Mouse (Mus musculus) neural tube, embryonic 13.5 days (tissue): ENCODE measurements around the gene Dnaaf2. TPM values are rescaled to one million over a fixed set of nuclear protein-coding genes. Genes with fewer than 3 reads are reported as not detected.

Experiments
- ATAC-seq: fragments of 200-750 bp; cut with Nextera tagmentation; 2 replicates; pipeline ENCODE4 v1.8.0; 2017; ENCODE audit warnings: low read depth, mild to moderate bottlenecking, moderate TSS enrichment, moderate library complexity
- H3K27ac ChIP-seq: fragments of 300-500 bp; sonication (generic); replicated peaks from 2 replicates; pipeline ENCODE4 v1.5.1; 2015; ENCODE audit warnings: moderate library complexity, mild to moderate bottlenecking, inconsistent platforms
- H3K27me3 ChIP-seq: fragments of 300-500 bp; sonication (generic); 2 replicates; pipeline ENCODE4 v1.6.1; 2015; ENCODE audit warnings: mild to moderate bottlenecking, inconsistent platforms
- H3K36me3 ChIP-seq: fragments of 300-500 bp; sonication (generic); 2 replicates; pipeline ENCODE4 v1.6.1; 2015; ENCODE audit warnings: mild to moderate bottlenecking, inconsistent platforms
- H3K4me1 ChIP-seq: fragments of 300-500 bp; sonication (generic); replicated peaks from 2 replicates; pipeline ENCODE4 v1.6.1; 2015; ENCODE audit warnings: inconsistent platforms
- H3K4me2 ChIP-seq: fragments of 300-500 bp; sonication (generic); 2 replicates; pipeline ENCODE4 v1.6.1; 2015; ENCODE audit warnings: inconsistent platforms, mild to moderate bottlenecking, moderate library complexity
- H3K4me3 ChIP-seq: fragments of 300-500 bp; sonication (generic); 2 replicates; pipeline ENCODE4 v1.5.1; 2015; ENCODE audit warnings: mild to moderate bottlenecking, inconsistent platforms
- H3K9ac ChIP-seq: fragments of 300-500 bp; sonication (generic); 2 replicates; pipeline ENCODE4 v1.6.1; 2015; ENCODE audit warnings: moderate library complexity, mild to moderate bottlenecking, inconsistent platforms
- H3K9me3 ChIP-seq: fragments of 300-500 bp; sonication (generic); 2 replicates; pipeline ENCODE4 v1.6.1; 2016; ENCODE audit warnings: inconsistent platforms
- WGBS: fragments of 180-500 bp; shearing (Covaris S2); methylation state at CpG from one replicate; pipeline ENCODE4 v1.1.7; 2015; 5-methylcytosine and 5-hydroxymethylcytosine counted together
- microRNA-seq: library from miRNA; unstranded; fragments of <30 nt; microRNA quantifications from one replicate; pipeline ENCODE4, GENCODE M21; 2016
- polyA plus RNA-seq: library from polyadenylated mRNA; unstranded; fragments of >200 nt; fragmentation: Nextera tagmentation; extraction: Ambion mirVana; gene quantifications from 2 replicates; pipeline ENCODE4 v1.2.1, GENCODE M21; 2015

Dnaaf2 gene
- polyA plus RNA-seq, 1 experiment from 2014 or later = 7.0 TPM

DNA sequence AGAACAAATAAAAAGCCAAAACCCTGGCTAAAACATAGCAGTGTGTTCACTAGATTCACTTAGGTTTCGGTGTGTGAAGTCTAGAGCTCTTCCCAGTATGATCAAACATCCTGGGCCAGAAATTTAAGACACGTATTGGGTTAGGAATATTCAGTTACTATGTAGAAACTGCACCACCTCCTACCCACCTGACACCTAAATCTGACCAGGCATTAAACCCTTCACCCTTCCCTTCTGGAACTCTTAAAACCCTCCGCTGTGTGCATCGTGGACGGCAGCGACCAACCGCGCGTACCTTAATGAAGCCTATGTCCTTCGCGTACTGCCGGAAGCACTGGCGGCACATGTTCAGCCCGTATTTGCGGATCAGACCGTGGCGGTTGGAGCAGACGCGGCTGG is 39.9 kb downstream of the Dnaaf2 start:
- ATAC-seq = no peak
- Histone ChIP-seq H3K4me1 (peaks cover 13% of the 10 kb centered on the region), H3K36me3 (peaks cover 21% of the 10 kb centered on the region), H3K27ac (peak overlapping the region; percentile 96), H3K27me3 (no peaks in the 10 kb centered on the region), H3K4me2 (peak overlapping the region; percentile 74), H3K9me3 (no peaks in the 10 kb centered on the region), H3K9ac (peak overlapping the region; percentile 89), H3K4me3 (peak overlapping the region; percentile 73)
- WGBS = 1% methylated on average over 19 of the region's 19 CpGs

DNA sequence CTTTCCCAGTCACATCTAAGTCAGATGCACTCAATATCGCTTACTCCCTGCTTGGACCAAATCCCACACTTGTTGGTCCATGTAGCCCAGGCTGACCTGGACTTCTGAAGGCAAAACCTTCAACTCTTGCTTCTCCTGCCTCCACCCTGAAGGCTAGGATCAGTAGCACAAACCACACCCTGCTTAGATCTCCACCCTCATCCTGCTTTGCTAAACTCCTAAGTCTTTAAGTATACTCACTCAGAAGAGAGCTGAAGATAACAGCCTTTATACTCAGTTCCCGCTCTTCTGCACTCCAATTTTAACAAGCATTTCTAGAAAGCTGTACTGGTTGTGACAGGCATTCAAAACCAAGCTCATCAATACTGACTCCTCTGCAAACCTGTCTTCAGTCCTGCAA is 41.1 kb downstream of the Dnaaf2 start:
- H3K27ac ChIP-seq = no peak overlapping the region
- H3K4me3 ChIP-seq = no peak overlapping the region
- peaks cover 21% of the 10 kb centered on the region for H3K36me3 ChIP-seq
- H3K9ac ChIP-seq = no peak overlapping the region
- ATAC-seq = no peak
- no peaks in the 10 kb centered on the region for H3K27me3 ChIP-seq
- peaks cover 13% of the 10 kb centered on the region for H3K4me1 ChIP-seq
- H3K9me3 ChIP-seq = no peaks in the 10 kb centered on the region
- 95% methylated on average over 2 of the region's 2 CpGs for WGBS
- no peak overlapping the region; the same call in 1 of the 2 replicates for H3K4me2 ChIP-seq

DNA sequence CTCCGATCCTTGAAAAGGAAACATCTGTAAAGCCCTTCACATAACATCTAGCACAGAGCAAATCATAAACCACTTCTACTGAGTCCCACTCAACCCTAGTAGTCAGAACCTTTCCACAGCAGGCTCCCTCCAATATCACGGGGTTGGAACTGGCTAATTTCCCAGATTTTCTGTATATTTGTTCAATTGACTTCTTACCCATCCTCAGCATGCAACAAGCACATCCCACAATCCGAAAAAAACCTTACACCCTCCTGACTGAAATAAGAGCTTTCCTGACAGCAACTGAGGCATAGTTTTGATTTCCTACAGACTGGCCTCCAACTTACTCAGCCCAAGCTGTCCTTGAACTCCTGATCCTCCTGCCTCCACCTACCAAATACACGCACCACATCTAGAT is 41.8 kb downstream of the Dnaaf2 start:
- Histone ChIP-seq H3K9ac (no peak overlapping the region), H3K9me3 (no peaks in the 10 kb centered on the region), H3K36me3 (peaks cover 21% of the 10 kb centered on the region), H3K27ac (no peak overlapping the region), H3K27me3 (no peaks in the 10 kb centered on the region), H3K4me2 (no peak overlapping the region), H3K4me1 (peaks cover 13% of the 10 kb centered on the region), H3K4me3 (no peak overlapping the region)
- 84% methylated on average over 4 of the region's 4 CpGs for WGBS
- no peak for ATAC-seq

DNA sequence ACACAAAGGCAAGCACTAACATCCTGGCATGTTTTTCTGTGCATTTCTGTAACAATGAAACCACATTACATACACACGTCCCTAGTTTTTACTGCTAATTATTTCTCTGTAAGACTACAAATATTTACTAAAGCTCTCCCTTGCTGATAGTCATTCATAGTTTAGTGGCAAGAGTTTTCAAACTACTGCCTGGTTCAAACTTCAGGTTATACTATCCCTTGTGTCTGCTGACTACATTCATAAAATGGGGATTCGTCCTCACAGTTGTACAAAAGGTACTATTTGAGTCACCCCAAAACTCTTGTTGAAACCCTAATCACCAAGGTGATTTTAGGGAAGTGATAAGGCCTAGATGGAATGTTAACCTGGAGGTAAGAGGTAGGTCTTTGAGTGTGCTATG is 42.3 kb downstream of the Dnaaf2 start:
- Histone ChIP-seq H3K27me3 (no peaks in the 10 kb centered on the region), H3K4me2 (no peak overlapping the region), H3K27ac (no peak overlapping the region), H3K9me3 (no peaks in the 10 kb centered on the region), H3K4me3 (no peak overlapping the region), H3K4me1 (peaks cover 13% of the 10 kb centered on the region), H3K9ac (no peak overlapping the region), H3K36me3 (peaks cover 21% of the 10 kb centered on the region)
- ATAC-seq = no peak
- WGBS = 84% methylated on average over 2 of the region's 2 CpGs

DNA sequence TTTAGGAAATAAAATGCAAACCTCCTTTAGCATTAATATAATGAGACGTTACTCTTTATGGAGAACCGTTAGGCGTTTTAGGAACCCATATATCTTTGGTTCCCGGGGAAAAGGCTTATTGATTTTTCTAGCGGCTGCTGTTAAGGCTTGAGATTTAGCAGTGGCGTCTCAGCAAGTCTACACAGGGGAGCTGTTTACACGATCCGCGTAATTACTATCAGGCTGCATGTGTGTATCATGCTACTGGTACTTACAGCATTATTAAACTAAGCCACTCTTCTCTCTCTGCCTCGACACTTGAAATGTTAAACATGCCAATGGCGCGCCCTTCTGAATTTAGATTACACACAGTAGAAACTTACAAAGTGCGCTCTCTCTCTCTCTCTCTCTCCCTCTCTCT is 48.2 kb downstream of the Dnaaf2 start:
- peak overlapping the region; percentile 24 for H3K4me2 ChIP-seq
- H3K36me3 ChIP-seq = no peaks in the 10 kb centered on the region
- H3K27me3 ChIP-seq = no peaks in the 10 kb centered on the region
- WGBS = 52% methylated on average over 13 of the region's 13 CpGs
- no peak overlapping the region for H3K4me3 ChIP-seq
- peaks cover 21% of the 10 kb centered on the region for H3K4me1 ChIP-seq
- H3K27ac ChIP-seq = peak overlapping the region; percentile 72
- H3K9ac ChIP-seq = no peak overlapping the region
- H3K9me3 ChIP-seq = no peaks in the 10 kb centered on the region
- peak; percentile 86 for ATAC-seq

DNA sequence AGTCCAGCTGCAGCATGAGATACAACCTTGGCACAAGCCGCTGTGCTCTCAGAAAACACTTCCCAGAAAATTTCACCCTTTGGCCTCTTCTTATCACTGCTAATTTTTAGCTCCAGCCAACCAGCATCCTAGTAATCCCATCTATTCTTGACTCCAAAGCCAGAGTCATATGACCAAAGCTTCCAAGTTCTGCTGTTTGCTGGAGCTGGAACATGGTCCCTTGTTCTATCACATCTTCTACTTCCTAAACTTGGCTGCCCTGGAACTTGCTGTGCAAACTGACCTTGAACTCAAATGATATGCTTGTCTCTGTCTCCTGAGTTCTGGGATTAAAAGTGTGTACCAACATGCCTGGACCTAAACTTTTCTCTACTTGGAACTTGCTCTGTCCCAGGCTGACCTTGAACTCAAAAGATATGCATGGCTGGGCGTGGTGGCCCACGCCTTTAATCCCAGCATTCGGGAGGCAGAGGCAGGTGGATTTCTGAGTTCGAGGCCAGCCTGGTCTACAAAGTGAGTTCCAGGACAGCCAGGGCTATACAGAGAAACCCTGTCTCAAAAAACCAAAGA is 51.0 kb downstream of the Dnaaf2 start:
- 91% methylated on average over 5 of the region's 5 CpGs for WGBS
- H3K9me3 ChIP-seq = no peaks in the 10 kb centered on the region

DNA sequence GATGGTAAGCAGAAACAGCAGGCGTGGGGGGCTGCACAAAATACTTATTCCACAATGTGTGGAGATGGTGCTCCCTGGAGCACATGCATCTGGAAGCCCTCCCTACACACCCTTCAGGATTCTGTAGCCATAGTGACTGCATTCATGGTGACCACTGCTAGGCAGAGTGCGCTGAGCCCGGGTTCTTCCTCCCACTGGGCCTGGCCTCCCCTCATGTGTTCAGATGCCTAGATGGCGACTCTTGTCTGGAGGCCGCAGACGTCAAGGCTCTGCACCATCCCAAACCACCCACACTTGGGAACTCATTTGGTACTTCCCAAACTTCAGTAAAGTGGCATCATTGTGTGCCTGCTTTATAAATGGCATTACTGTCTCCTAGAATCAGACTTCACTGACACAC is 54.8 kb downstream of the Dnaaf2 start:
- Histone ChIP-seq H3K9ac (no peak overlapping the region), H3K4me3 (no peak overlapping the region), H3K4me2 (no peak overlapping the region), H3K4me1 (peaks cover 5% of the 10 kb centered on the region), H3K9me3 (no peaks in the 10 kb centered on the region), H3K27ac (no peak overlapping the region), H3K36me3 (no peaks in the 10 kb centered on the region), H3K27me3 (no peaks in the 10 kb centered on the region)
- ATAC-seq = no peak
- WGBS = 71% methylated on average over 6 of the region's 6 CpGs

More for the DNA sequence above, 51.0 kb downstream of the Dnaaf2 start:
- no peak for ATAC-seq
- Histone ChIP-seq H3K4me3 (no peak overlapping the region), H3K4me2 (no peak overlapping the region), H3K27me3 (no peaks in the 10 kb centered on the region), H3K4me1 (peaks cover 21% of the 10 kb centered on the region), H3K27ac (no peak overlapping the region), H3K9ac (no peak overlapping the region), H3K36me3 (no peaks in the 10 kb centered on the region)

DNA sequence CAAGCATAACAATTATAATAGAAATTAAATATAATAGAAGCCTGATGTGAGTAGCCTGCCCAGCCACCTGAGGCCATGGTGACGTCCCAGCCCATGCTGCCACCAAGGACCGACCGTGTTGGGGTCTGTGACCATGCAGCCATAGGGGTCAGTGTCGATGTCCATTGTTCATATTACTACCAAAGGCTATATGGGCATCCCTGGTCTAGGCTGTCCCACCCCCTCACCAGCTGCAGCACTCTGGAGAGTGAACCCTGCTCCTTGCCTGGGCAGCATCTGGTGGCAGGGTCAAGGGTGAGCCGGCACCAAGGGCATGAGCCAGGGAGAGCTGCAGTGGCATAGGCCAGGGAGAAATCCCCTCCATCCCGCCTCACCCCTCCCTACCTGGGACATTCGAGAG is 58.4 kb downstream of the Dnaaf2 start:
- ATAC-seq = no peak
- H3K27me3 ChIP-seq = no peaks in the 10 kb centered on the region
- no peak overlapping the region for H3K4me2 ChIP-seq
- no peaks in the 10 kb centered on the region for H3K36me3 ChIP-seq
- no peak overlapping the region for H3K4me3 ChIP-seq
- no peaks in the 10 kb centered on the region for H3K9me3 ChIP-seq
- WGBS = 90% methylated on average over 7 of the region's 7 CpGs
- no peaks in the 10 kb centered on the region for H3K4me1 ChIP-seq
- no peak overlapping the region for H3K27ac ChIP-seq
- H3K9ac ChIP-seq = no peak overlapping the region

DNA sequence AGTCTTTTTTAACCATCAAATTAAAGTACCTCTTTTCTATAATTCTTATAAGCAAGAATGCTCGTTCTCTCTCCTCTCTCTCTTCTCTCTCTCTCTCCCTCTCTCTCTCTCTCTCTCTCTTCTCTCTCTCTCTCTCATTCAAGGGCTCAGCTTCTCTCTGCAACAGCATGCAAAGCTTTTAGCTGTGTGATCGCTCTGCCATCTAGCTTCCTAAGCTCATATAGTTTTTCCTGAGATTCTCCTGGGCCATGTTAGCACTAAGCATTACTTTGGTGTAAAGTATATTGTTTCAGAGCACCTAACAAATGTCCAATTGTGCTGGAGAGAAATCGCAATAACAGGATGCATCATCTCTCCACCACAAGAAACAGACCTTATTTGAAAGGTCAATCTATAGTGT is 59.0 kb downstream of the Dnaaf2 start:
- Histone ChIP-seq H3K9me3 (no peaks in the 10 kb centered on the region), H3K4me3 (no peak overlapping the region), H3K27me3 (no peaks in the 10 kb centered on the region), H3K36me3 (no peaks in the 10 kb centered on the region), H3K4me1 (no peaks in the 10 kb centered on the region), H3K4me2 (no peak overlapping the region), H3K27ac (no peak overlapping the region), H3K9ac (no peak overlapping the region)
- no peak for ATAC-seq
- 95% methylated on average over 3 of the region's 3 CpGs for WGBS

Small RNA genes lying within 50 kb of the gene (microRNA-seq; reads per million reads assigned to microRNA genes)
- gene Gm47287 (not detected), gene Gm47295 (not detected)

Other genes with a start within 250 kb of the Dnaaf2 start
- gene Rps29, start 39.2 kb downstream of the Dnaaf2 start, polyA plus RNA-seq = 1,017 and 1,154 TPM in 2 replicates
- gene Lrr1, start 29.6 kb downstream of the Dnaaf2 start, polyA plus RNA-seq = 5.1 and 6.0 TPM in 2 replicates
- 422 and 474 TPM in 2 replicates for gene Rpl36al, start 14.3 kb downstream of the Dnaaf2 start, polyA plus RNA-seq
- gene Mgat2, start 14.3 kb downstream of the Dnaaf2 start, polyA plus RNA-seq = 38.5 and 42.2 TPM in 2 replicates
- 18.1 and 18.2 TPM in 2 replicates for gene Gm49383, start 1.3 kb downstream of the Dnaaf2 start, polyA plus RNA-seq
- 15.1 and 16.3 TPM in 2 replicates for gene Gm49384, start 5.8 kb upstream of the Dnaaf2 start, polyA plus RNA-seq
- gene Pole2, start 29.8 kb upstream of the Dnaaf2 start, polyA plus RNA-seq = 4.1 and 7.1 TPM in 2 replicates
- 8.4 and 9.8 TPM in 2 replicates for gene Klhdc1, start 42.7 kb upstream of the Dnaaf2 start, polyA plus RNA-seq
- gene Klhdc2, start 98.3 kb upstream of the Dnaaf2 start, polyA plus RNA-seq = 293 and 300 TPM in 2 replicates
- 96.5 and 100 TPM in 2 replicates for gene Nemf, start 158.7 kb upstream of the Dnaaf2 start, polyA plus RNA-seq
- gene Arf6, start 173.7 kb upstream of the Dnaaf2 start, polyA plus RNA-seq = 32.6 and 34.5 TPM in 2 replicates
- gene Gm9887, start 174.0 kb upstream of the Dnaaf2 start, polyA plus RNA-seq = 0.71 and 1.3 TPM in 2 replicates